Mouse (Mus musculus): ENCODE measurements around the gene Dmbx1. TPM values are rescaled to one million over a fixed set of nuclear protein-coding genes. Genes with fewer than 3 reads are reported as not detected.

Dmbx1 gene
- polyA plus RNA-seq (2017; shearing (Covaris generic)), result 0.12 TPM

DNA sequence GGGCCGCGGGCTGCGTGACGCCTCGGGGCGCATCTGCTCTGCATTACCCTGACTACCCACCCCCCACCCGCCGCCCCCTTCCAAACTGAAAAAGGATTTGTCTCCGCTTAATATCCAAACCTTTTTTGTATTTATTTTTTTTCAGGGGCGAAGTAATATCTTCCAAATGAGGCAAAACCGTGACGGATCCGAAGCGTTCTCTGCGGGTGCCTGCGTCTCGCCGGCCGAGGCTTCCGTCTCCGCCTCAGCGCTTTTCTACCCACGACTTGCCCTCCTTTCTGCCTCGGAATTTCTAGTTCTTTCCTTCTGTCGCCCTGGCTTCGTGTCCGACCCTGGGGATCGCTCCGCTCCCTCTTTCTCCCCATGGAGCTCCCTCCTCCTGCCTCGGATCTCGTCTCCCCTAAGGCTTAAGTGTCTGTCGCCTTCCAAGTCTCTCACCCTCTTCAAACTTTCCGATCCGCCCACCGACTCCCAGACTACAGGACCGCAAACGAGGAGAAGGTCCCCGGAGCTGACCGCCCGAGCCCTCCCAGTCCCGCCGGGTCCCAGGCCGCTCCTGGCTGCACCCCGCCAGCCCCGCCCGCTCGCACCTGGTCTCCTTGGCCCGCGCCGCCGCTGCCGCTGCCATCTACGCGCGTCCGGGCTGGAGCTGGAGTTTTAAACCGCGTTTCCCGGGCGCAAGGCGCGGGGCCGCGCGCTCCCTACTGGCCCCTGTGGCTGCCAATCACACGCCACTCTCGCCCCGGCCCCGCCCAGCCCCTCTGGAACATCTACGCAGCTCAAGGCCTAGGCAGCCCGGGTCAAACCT is at the start of gene Dmbx1:
TSS of gene Dmbx1 (minus strand) at position 632 of the 808 bp plus-strand sequence.

DNA sequence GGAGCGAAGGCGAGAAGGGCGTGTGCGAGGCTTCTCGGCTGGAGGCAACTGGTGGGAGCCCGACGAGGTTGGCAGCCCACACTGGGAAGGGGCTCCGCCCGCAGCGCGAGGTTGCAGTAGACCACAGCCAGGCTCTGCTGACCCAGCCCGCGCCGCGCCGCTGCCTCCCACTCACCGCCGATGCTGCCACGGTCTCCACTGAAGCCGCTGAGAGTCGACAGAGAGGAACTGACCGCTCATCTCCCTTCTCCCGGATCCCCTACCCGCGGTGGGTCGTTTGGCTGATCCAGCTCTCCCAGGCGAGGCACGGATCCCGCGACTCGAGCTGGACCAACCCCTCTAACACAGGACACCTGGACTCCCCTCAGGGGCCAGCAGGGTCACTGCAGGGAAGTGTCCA is 49.2 kb downstream of the Dmbx1 start, which contains the start of gene 6430628N08Rik:
TSS of gene 6430628N08Rik (plus strand) at position 113 of the 400 bp plus-strand sequence.

DNA sequence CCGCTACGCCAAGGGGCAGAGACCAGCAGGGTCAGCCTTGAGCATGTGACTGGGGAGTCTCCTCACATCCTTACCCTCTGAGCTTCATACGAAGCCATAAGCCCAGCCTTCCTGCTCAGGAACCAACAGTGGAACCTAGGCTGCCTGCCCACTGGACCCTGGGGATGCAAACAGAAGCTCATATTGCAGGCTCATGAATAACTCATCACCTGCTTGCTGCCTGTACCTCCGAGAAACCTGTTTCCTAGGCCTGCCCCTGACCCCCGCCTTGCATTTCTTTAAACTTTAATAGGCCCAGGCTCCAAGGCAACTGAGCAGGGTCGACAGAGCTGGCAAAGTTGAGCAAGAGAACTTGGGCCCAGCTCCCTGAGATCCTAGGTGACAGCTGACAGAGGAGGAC is 55.7 kb downstream of the Dmbx1 start, which contains the start of gene Kncn:
TSS of gene Kncn (plus strand) at position 379 of the 400 bp plus-strand sequence.

Other genes with a start within 250 kb of the Dmbx1 start
- gene Efcab14, start 202.2 kb downstream of the Dmbx1 start, polyA plus RNA-seq (2017; shearing (Covaris generic)), result 37.7 TPM
- not detected for gene Tex38, start 158.9 kb downstream of the Dmbx1 start, polyA plus RNA-seq (2017; shearing (Covaris generic))
- gene Atpaf1, start 155.1 kb downstream of the Dmbx1 start, polyA plus RNA-seq (2017; shearing (Covaris generic)), result 31.6 TPM
- 19.8 TPM for gene Mob3c, start 111.8 kb downstream of the Dmbx1 start, polyA plus RNA-seq (2017; shearing (Covaris generic))
- 44.9 TPM for gene Mknk1, start 100.7 kb downstream of the Dmbx1 start, polyA plus RNA-seq (2017; shearing (Covaris generic))
- gene Kncn, start 55.5 kb downstream of the Dmbx1 start, polyA plus RNA-seq (2017; shearing (Covaris generic)), result 0.74 TPM
- not detected for gene 6430628N08Rik, start 49.3 kb downstream of the Dmbx1 start, polyA plus RNA-seq (2017; shearing (Covaris generic))
- gene Faah, start 78.0 kb upstream of the Dmbx1 start, polyA plus RNA-seq (2017; shearing (Covaris generic)), result 216 TPM
- gene Nsun4, start 114.0 kb upstream of the Dmbx1 start, polyA plus RNA-seq (2017; shearing (Covaris generic)), result 38.5 TPM
- 416 TPM for gene Uqcrh, start 135.1 kb upstream of the Dmbx1 start, polyA plus RNA-seq (2017; shearing (Covaris generic))
- 36.0 TPM for gene Lrrc41, start 135.3 kb upstream of the Dmbx1 start, polyA plus RNA-seq (2017; shearing (Covaris generic))
- 0.96 TPM for gene Rad54l, start 183.8 kb upstream of the Dmbx1 start, polyA plus RNA-seq (2017; shearing (Covaris generic))
- gene Pomgnt1, start 183.9 kb upstream of the Dmbx1 start, polyA plus RNA-seq (2017; shearing (Covaris generic)), result 20.9 TPM
- 0.09 TPM for gene Lurap1, start 211.4 kb upstream of the Dmbx1 start, polyA plus RNA-seq (2017; shearing (Covaris generic))
- gene Tspan1, start 227.7 kb upstream of the Dmbx1 start, polyA plus RNA-seq (2017; shearing (Covaris generic)), result not detected
- gene 1700042G07Rik, start 233.4 kb upstream of the Dmbx1 start, polyA plus RNA-seq (2017; shearing (Covaris generic)), result not detected
- gene Gm49337, start 233.5 kb upstream of the Dmbx1 start, polyA plus RNA-seq (2017; shearing (Covaris generic)), result not detected